Mouse (Mus musculus): Measurements from ENCODE around the gene Top3b. TPM values are rescaled to one million over a fixed set of nuclear protein-coding genes. Genes with fewer than 3 reads are reported as not detected.
"Not testable (repeated sequence)": the region's sequence is repeated elsewhere in the genome, so short reads cannot be mapped to it uniquely, and the experiment has no call there.

Gene Top3b
- polyA plus RNA-seq, 1 experiment: 48.6 TPM

DNA sequence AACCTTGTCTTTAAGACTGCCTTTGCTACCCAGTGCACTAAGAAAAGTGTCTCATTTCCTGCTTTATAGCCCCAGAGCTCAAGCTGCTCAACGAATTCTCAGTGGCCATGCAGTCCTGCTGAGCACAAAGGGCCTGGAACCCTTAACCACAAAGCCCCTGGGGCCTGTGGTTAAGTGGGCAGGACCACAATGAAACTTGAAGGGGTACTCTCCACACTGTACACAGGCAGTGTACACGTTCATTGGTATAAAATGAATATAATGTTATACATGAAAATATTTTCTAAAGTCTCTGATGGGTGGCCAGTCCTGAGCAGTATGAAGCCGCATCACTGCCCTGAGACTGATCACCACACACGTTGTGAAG lies 25.5 kb downstream of the Top3b start:
- DNase-seq (ENCODE audit: low read depth, low spot score): no peak
- WGBS: 19% methylated on average over 4 of the region's 4 CpGs

DNA sequence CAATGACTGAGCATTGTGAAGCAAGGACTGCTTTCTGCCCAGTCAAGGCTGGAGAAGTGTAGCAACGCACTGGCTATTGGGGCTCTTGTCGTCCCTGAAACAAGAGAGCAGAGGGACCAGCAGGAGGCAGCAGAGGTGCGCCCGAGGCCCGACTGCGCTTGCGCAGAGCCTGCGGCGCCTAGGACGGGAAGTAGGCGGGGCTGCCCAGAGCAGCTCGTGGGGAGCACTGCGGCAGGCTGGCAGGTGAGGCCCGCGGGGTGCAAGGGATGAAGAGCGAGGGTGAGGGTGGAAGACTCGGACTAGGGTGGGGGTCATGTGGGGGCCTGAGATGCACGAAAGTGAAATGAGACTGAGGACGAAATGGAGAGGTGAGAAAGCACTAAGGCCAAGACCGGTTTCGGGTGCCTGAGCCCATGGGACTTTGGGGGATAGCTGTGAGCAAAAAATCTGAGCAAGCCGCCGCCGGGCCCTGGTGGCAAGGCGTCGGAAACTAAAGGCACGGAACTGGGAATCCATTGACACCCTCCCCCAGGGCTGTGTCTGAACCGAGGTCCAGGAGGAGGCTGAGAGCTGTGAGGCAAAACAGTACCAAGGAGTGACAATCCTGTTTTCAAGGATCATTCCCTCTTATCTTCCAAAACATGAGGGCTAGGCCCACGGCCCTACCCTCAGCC lies 26.0 kb downstream of the Top3b start, which contains the start of gene Ppm1f:
Ppm1f (plus strand) TSS at position 88 of the 674 bp plus-strand sequence.
- DNase-seq (ENCODE audit: low read depth, low spot score): peak; percentile 75
- under 1% methylated on average over 29 of the region's 29 CpGs for WGBS

DNA sequence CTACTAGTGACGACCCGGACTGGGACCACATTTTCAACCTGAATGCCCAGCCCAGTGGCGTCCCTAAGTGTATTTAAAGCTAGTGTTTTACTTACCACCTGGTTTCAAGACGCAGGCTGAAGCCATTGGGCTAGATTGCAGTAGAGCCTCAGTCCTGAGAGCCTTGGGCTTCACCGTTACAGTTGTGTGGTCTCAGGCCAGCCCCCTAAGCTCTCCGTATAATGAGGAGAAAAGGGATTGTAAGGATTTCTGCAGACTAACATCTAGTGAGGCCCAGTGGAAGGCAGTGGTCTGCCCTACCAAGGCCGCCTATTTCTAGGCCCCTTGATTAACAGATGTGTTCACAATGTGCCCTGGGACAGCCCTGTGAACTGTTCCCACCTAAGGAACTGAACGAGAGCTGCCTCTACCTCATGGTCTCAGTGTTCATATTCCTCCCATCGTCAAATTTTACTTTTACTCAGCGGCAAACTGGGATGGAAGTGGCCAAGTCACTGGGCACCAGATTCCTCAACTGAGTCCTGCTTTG lies 26.6 kb downstream of the Top3b start:
- 28% methylated on average over 10 of the region's 10 CpGs for WGBS
- DNase-seq (ENCODE audit: low read depth, low spot score): no peak

DNA sequence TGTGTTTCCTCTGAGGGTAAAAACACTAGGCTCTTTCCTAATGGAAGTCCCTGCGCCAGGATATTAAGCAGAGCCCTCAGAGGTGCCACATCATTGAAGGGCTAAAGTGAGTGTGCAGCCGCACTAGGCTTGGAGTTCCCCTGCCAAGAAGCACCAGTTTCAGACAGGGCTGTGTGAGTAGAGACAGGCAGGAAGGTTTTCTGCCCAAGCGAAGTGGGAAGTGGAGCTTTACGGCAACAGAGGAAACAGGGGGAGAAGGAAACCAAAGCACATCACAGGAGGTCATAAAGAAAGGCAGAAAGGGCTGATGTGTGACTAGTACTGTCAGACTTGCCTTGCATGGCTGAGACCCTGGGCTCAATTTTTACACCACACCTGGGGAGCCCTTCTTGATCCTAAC lies 31.8 kb downstream of the Top3b start:
- 79% methylated on average over 4 of the region's 4 CpGs for WGBS
- no peak for DNase-seq (ENCODE audit: low read depth, low spot score)

DNA sequence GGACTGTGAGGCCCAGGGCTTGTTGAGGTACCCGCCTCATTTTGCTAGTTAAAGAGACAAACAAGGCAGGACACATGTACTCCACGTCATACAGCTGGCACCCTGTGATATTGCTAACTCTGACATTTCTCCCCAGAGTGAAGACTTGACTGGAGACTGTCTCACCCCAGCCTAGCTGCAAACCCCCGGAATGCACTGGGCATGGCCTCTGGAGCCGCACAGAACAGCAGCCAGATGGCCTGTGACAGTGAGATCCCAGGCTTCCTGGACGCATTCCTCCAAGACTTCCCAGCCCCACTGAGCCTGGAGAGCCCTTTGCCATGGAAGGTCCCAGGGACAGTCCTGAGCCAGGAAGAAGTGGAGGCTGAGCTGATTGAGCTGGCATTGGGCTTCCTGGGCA lies 32.7 kb downstream of the Top3b start:
- WGBS: 81% methylated on average over 5 of the region's 5 CpGs
- no peak for DNase-seq (ENCODE audit: low read depth, low spot score)

DNA sequence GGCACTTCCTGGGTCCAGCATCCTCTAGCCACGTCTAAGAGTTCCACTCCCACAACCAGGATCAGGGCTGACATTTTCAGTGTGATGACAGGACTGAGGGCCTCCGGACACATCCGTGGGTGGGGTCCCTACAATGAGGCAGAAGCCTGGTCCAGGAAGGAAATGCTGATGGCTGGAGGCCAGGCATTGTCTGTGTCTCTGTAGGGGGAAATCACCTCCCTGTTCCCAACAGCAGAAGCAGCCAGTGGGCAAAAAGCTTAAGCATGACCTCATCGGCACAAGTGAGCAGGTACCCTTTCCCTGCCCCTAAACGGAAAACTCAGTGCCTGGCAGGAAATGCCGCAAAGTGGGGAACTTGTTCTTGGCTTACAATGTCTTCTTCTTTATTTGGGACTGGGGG lies 37.3 kb downstream of the Top3b start:
- DNase-seq (ENCODE audit: low read depth, low spot score): no peak
- 58% methylated on average over 6 of the region's 6 CpGs for WGBS

DNA sequence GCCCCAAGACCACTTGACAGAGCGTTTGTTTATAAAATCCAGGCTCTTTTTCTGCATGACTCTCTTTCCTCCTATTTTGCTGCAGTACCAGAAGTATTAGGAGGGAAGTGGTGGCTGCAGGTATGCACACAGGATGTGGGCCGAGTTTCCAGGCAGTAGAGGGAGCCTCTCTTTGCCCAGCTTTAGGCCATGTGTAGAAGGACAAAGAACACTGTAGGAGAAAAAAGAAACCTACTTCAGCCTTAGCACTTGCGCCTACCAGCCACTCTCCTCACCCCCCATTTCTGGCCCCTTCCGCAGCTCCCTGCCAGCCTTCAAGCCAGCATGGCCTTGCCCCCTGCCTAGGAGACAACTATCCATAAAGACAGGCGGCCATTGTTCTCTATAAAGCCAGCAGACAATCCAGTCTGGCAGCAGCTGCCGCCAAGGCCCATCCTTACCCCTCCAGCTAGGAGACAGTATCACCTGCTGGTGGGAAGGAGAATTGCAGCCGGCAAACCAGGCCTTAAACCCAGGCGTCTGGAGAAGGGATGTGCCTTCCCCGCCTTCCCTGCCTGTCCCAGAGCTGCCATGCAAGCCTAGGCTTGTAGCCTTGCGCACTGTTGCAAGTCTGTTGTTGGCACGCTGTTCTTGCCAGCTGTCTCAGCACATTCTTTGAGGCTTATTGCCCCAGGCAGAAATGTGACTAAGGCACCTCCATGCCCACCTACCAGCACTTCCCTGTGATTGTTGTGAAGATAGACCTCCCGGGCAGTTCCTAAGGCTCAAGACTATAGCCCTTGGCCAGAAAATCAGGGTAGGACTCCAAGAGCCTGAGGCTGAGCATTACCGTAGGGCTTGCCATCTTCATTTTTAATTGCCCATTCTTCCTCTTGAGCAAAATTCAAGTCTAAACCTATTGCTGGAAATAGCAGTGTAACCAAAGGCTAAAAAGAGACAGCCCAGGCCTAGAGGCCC lies 41.4 kb downstream of the Top3b start:
- 46% methylated on average over 13 of the region's 13 CpGs for WGBS
- DNase-seq (ENCODE audit: low read depth, low spot score): peak; percentile 43

DNA sequence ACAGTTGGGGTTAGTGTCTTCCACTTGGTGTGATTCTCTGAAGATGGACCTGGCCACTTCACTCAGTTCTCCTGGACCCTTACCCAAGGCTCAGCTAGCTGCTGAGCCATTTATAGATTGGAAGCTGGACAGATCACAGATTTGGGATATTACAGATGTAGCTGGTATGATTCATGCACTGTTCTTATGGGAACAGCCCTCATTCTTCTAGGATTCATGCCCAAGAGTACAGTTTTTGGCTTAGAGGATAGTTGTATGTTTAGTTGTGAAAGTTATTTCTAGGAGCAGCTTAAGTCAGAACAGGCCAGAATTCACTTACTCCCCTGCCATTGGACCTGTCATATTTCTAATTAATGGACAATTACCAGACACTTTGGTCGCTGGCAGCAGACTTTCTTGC lies 42.9 kb downstream of the Top3b start:
- WGBS: 87% methylated on average over 1 of the region's 1 CpGs

DNA sequence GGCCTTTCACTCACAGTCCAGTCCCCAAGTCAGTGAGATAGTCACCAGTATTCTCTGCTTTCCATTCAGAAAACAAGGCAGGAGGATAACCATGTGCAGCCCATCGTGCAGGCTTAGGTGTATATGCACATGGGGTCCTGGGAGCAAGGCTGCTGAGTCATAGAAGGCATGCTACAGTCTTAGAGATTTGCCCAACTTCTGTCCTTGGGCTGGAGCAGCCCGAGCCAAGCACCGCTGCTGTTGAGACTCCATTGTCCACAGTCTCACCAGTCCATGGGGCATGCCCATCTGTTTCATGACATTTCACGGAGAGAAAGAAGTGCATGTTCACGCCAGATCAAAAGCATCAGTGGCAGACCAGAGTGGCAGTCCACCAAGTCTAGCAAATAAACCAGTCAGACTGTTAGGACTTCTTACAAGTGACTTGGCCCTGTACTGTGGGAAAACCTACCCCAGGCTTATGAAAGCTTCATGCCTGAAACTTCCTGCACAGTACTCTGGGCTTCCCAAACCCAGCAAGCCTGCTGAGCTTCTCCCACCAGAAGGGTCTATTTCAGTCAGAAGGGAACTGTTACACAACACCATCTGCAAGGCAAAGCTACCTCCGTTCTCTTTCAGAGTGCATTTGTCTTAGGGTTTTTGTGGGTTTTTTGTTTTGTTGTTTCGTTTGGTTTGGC lies 48.0 kb downstream of the Top3b start:
- DNase-seq (ENCODE audit: low read depth, low spot score): no peak
- 94% methylated on average over 7 of the region's 7 CpGs for WGBS

More for the DNA sequence above, 42.9 kb downstream of the Top3b start:
- DNase-seq (ENCODE audit: low read depth, low spot score): no peak

DNA sequence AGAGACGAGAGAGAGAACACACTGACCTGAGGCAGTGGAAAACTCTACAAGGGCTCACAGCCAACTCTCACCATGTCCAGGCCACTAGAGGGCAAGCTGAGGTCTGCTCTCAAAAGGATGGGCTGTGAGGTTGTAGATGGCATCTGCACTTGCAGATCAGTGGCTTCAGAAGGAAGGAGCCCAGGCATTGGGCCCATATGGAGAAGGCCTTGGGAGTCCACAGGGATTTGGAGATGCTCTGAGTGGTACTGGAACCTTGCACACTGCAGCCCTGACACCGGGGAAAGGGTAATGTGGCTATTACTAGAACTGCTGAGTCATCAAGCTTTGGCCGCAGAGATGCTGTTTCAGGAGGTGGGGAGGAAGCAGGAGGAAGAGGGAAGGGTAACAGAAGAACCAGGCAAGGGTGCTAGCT lies 50.5 kb downstream of the Top3b start:
- no peak for DNase-seq (ENCODE audit: low read depth, low spot score)

DNA sequence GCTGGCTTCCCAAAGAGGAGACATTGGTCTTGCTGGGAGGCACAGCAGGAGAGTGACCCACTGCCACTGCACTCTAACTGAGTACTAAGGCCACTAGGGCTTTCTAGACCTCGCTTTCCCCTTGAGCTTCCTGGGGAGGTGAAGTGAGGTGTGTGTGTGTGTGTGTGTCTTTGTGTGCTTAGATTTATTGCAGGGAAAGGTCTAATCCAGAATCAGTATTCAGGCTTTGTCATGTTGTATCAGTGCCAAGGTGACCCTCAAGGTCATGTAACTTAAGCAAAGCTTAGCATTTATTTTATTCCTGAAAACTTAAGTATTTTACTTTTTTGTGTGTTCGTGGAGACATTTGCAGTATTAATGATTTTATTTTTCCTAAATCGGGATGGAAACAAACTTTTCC lies 53.9 kb downstream of the Top3b start:
- DNase-seq (ENCODE audit: low read depth, low spot score): no peak
- WGBS: 94% methylated on average over 3 of the region's 3 CpGs

More for the DNA sequence above, 50.5 kb downstream of the Top3b start:
- 47% methylated on average over 3 of the region's 3 CpGs for whole genome bisulfite sequencing

DNA sequence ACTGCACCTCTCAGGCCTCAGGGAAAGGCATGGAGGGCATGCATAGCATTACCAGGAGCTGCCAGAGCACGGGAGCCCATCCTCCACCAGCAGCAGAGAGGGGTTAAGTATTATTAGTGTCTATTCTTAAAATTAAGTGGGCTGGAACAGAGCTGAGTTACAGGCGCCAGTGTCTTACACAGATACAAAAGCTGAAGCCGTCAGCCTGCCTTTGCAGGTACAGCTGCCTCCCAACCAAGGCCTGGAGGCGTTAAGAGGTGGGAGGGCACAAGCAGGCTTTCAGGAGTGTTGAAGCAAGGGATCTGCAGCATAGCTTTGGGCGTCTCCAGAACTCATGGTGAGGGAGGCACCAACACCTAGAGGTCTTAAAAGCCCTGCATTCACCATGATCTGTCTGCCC lies 56.0 kb downstream of the Top3b start:
- 84% methylated on average over 5 of the region's 5 CpGs for WGBS
- no peak for DNase-seq (ENCODE audit: low read depth, low spot score)

DNA sequence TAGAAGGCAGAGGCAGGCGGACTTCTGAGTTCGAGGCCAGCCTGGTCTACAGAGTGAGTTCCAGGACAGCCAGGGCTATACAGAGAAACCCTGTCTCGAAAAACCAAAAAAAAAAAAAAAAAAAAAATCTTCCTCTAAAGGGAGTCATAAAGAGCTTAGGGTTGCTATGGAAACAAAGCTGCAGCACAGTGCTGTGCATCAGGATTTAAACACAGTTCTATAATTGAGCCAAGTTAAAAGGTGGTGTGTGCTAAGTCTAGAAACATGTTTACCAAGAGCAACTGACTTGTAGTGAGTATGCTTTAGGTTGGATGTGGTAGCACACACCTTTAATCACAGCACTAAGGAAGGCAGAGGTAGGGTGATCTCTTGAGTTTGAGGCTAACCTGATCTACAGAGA lies 58.4 kb downstream of the Top3b start:
- not testable (repeated sequence) for DNase-seq (ENCODE audit: low read depth, low spot score)
- 67% methylated on average over 3 of the region's 3 CpGs for WGBS

DNA sequence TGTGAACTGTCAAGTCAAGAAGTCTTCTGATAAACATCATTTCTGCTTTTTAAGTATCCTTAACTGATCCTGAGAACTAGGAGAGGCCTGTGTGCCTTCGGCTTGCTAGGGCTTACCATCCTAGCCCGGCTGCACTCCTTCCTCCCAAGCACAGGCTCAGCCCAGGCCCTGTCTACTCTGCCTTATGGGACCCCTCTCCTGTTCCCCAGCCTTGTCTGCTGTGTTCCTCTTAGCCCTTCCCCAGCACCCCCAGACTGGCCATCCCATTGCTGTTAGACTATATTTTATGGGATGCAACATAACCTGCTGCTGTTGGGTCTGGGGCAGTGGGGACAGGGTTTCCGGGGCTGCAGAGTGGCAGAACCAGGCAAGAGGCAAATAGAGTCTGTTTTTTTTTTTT lies 59.8 kb downstream of the Top3b start:
- no peak for DNase-seq (ENCODE audit: low read depth, low spot score)
- WGBS: 89% methylated on average over 3 of the region's 3 CpGs

DNA sequence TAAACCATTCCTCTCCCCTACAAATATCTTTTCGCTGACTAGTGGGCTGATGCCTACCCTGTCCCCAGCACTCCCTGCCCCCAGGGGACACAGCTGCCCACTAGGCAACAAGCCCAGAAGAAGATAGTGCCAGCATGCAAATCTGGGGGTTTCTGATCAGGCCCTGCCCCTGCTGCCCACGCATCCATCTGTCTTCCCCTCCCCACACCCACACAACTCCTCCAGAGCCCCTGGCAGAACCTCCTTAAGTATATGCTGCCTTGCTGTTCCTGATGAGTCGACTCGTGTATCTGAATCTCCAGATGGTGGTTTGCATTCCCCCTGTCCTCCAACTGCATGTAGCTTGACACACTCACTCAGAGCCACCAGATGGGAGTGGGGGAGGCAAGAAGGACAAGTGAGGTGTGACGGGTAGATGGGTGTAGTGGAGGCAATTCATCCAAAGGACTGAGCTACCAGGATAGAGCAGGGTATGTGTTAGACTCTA lies 60.3 kb downstream of the Top3b start:
- no peak for DNase-seq (ENCODE audit: low read depth, low spot score)
- 70% methylated on average over 5 of the region's 5 CpGs for WGBS

DNA sequence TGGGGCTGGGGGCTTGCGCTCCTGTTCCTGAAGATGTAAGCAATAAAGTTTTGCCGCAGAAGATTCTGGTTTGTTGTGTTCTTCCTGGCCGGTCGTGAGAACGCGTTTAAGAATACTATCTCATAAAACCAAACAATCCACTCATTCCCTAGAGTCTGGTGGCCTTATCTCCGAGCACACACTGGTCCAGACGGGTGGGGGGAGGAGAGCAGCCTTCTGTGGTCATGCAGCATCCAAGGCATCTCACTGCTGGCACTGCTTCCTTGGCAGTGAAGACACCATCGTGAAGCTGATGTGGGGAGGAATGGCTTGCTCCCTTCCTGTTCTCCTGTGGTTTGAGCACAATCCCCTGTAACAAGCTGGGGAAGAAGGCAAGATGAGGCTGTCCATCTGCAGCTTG lies 69.0 kb downstream of the Top3b start:
- DNase-seq (ENCODE audit: low read depth, low spot score): no peak

DNA sequence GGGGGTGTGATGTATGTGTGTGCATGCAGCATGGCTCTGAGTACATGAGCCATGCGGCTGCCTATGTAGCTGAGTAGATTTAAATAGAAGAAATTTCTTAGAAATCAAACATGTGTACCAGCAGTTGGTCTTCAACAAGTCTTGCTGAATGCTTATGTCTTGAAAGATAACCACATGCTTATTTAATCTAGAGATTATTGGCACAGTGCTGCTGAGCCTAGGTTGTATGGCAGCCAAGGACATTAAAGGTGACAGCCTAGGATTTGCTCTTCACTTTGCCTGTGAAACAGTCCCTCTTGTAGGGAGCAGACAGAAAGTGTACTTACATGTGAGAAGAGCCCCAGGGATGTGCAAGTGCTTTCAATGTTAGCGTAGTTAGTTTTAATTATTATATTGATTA lies 70.5 kb downstream of the Top3b start:
- no peak for DNase-seq (ENCODE audit: low read depth, low spot score)
- WGBS: 87% methylated on average over 2 of the region's 2 CpGs

More for the DNA sequence above, 69.0 kb downstream of the Top3b start:
- 92% methylated on average over 9 of the region's 9 CpGs for WGBS

Measured in large intestine, adult 2 months (tissue).